Mouse (Mus musculus) kidney, postnatal 14 days (tissue): Measurements from ENCODE around the gene Eif3a.

Source experiments
- DNase-seq: peaks from one replicate; pipeline ENCODE4 v3.0.0; 2022; ENCODE audit warnings: mixed read lengths

Gene Eif3a

DNA sequence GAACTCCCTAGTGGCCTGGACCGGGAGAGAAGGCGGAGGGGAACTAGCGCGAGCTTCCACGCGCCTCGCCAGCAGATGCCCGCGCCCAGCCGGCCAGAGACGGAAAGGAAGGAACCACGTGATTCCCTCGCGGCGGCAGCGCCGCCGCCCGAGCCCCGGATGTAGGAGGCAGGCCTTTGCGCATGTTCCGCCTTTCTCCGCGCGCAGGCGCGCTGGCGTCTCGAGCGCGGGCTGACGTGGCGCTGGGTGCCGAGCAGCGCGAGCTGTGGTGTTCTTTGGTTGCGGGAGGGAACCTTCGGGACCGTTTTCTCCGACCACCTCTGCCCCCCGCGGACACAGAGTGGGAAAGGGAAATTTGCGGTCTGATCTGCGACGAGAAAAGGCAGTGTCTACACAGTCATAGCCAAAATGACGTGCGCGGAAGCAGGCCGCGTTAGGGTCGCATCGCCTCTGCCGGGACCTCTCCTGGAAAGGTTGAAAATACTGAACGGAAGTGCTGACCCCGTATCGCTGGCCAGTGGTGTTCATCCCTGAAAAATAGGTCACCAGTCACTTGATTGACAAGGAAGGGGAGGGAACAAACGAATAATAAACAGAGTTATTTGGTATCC is at the start of gene Eif3a:
TSS of gene Eif3a (minus strand) at position 108 of the 611 bp plus-strand sequence.
- DNase-seq = peak; percentile 96

DNA sequence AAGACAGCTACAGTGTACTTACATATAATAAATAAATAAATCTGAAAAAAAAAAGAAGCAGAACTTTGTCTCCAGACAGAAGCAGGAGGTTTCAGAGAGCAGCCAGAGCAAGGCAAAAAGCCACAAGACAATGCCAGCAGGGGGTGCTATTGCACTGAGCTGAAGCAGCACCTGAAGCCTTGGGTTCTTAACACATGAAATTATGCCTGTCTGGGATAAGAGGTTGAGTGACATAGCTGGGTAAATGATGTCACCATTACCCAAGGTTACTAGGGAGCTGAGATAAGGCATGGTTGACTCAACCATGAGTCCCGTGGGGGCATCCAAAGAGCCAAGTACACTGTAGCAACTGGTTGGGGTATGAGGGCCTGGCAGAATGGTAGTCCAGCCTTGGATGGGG is 47.3 kb upstream of the Eif3a start:
- peak; percentile 69 for DNase-seq

DNA sequence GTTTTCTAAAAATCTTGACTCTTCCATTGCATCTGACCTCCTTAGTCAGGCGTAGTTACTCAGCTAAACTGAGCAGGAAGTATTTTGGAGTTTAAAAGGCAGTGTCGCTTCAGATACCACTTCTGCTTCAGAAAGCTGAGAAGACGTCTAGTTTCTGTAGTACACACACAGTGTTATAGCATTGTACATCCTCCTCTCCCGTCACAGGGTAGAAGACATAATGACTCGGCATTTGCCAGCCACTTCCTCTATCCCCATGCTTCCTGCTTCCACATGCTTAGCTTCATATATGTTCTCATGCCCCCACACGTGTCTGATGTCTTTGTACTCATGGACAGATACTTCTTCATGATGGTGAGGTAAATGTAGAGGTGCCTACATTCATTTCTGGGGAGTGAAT is 28.2 kb upstream of the Eif3a start:
- DNase-seq = no peak

DNA sequence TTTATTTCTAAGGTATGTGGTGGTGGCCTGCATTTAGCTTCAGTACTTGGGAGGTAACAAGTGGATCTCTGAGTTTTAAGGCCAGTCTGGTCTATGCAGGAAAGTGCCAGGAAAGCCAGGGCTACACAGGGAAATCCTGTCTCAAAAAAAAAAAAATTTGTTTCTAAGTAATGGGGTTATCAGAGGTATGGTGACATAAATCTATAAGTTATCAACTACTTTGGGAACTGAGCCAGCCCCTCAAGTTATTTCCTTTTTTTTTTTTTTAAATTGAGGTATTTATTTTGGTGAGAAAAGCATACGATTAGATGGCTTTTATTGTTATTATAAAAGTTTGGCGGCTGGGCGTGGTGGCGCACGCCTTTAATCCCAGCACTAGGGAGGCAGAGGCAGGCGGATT is 22.7 kb upstream of the Eif3a start:
- no peak for DNase-seq

DNA sequence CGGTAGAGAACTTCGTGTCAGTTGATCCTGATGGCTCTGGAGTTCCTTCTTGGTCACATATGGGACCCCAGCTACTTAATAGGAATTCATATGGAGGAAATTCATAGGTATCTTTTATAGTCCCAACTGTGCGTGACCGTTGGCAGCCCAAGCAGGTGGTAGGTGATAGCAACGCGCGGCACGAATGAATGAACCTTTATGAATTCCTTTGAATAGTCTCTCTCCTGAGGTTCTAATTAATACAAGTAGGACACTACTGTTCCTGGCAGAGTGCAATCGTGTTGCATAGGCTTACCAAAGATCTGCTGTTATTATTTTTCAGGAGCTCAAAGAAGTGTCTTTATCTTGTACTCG is 21.6 kb upstream of the Eif3a start:
- DNase-seq = no peak

DNA sequence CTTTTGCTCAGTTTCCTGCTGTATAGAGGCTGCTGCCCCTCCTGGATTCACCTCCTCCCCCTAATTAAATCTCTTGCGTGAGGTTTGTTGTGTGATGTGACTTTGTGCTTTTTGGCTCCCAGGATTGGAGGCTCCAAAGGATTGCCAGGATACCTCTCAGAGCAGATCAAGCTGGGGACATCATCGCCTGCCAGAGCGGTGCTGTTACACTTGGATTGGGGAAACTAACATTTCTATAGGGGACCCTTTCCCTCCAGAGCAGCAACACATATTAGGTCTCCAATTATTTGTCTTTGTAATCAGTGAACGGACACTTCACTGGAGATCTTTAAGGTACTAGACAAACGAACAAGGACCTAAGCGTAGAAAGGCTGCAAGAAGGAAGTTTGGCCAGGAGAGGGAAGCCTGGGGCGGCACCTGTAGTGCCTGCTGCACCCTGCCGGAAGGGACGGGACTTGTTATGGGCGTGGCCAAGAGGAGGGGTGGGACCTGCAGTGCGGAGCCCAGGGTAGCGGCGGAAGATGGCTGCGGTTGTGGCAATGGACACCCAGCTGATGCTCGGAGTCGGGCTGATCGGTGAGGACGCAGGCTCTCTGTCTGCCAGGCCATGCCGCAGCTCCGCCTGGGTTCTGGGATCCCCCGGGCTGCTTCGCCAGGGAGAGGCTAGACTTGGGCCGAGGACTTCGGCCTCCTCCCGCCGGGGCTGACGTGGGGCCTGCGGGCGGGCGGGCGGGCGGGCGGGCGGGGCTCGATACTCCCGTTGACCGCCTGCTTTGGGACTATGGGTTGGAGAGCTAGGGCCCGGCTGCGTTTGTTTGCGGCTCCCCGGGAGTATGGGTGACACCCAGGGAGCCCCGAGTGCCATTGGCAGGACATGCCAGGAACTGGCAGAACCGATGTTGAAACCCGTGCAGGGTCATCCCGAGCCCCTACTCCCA is 20.9 kb upstream of the Eif3a start, which contains the start of gene Fam45a:
TSS of gene Fam45a (plus strand) at position 488 of the 938 bp plus-strand sequence.
- peak; percentile 94 for DNase-seq

DNA sequence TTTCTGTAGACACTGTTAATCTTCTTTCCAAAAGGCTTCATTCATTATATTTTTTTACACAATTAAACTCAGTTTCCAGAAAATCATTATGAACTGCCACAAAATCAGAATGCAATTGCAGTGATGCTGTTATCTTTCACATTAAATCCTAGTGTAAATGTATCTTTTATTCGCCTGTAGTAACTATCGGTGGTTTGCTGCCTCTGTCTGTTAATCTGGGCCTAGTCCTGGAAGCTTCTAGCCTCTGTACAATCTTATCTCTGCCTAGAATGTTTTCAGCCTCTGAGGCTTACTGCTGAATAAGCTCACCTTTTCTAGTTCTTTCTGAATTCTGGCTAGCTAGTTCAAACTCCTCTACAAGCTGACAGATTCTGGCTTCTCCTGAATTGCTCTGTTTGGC is 19.5 kb upstream of the Eif3a start:
- DNase-seq = no peak

DNA sequence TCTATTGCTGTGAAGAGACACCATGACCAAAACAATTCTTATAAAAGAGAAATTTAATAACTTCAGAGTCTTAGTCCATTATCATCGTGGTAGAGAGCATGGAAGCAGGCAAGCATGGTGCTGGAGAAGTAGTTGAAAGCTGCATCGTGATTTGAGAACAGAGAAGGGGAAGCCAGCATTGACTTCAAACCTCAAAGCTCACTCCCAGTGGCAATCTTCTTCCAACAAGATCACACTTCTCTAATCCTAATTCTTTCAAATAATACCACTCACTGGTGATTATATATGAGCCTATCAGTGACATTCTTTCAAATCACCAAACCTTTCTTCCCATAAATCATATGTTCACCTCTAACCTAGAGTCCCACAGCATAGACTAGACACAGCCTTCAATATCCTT is 14.4 kb upstream of the Eif3a start:
- DNase-seq = no peak

DNA sequence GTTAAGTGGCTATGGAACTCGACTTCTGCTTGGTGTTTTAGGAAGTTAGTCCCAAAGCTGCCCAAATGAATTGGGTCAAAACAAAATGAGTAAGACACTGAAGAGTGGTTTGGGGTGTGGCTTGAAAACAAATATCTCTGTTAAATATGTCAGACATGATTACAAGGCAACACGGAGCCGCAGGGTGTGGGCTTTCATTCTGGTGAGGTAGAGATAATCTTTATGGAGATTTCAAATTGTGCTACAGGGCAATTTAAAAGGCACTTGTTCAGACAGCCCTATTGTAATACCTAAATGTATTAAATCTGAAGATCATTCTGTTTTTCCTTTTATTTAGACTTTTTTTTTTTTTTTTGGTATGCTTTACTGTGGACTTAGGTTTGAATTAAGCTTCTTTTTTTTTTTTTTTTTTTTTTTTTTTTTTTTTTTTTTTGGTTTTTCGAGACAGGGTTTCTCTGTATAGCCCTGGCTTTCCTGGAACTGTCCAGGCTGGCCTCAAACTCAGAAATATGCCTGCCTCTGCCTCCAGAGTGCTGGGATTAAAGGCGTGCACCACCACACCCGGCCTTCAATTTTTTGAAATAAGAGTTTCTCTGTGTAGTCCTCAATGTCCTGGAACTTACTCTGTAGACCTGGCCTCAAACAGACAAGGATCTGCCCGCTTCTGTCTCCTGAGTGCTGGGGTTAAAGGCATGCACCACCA is 9.6 kb upstream of the Eif3a start:
- no peak for DNase-seq

DNA sequence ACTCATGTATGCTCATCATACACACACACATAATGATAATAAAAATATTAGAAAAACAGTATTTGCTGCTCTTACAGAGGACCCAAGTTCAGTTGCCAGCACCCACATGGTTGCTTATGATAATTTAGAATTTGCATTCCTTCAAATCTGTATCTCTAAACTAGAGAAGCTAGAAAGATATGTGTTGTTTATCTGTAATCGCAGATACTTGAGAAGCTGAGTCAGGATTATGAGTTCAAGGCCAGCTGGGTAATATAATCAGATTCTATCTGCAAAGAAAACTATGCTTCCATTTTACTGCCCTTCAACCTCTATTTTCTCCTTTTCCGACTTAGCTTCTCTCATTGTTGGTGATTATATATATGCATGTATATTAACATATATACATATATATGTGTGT is 7.0 kb upstream of the Eif3a start:
- DNase-seq = no peak

DNA sequence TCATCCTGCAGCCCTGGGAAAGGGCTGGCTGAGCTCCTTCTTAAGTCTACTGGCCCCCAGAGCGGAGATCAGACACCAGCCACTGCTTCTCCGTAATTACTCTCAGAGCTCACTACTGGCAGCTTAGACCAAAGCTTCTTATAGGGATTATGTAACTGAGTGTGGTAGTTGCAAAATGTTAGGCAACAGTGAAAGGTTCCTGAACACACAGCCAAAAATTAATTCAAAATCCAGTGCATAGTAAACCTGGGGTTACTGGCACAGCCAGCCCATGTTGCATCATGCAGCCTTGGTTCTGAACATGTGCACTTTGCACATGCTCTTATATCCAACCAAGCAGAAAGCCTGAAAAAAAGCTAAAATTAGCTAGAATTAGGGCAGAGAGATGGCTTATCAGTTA is 4.8 kb upstream of the Eif3a start:
- DNase-seq = no peak

DNA sequence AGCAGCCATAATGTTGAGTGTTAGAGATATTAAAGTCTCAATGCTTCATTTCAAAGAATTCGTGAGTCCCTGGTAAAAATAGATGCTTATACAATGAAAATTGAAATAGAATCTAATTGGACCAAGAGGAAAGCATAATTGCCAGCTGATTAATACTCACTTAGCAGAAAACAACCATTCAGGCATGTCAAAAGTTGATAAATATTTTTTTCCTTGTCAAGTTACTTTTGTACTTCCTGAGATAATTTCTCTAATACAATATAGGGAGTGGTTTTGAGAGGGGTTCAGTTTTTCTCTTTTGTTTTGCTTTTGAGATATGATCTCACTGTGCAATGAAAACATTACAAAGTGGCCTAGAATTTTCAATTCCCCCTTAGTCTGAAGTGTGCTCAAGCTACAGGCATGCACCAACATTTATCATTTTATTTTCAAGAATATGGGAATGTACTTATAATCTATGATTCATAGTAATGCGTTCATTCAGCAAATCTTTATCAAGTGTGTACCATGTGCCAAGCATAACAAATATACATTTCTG is 2.8 kb upstream of the Eif3a start:
- DNase-seq = no peak

DNA sequence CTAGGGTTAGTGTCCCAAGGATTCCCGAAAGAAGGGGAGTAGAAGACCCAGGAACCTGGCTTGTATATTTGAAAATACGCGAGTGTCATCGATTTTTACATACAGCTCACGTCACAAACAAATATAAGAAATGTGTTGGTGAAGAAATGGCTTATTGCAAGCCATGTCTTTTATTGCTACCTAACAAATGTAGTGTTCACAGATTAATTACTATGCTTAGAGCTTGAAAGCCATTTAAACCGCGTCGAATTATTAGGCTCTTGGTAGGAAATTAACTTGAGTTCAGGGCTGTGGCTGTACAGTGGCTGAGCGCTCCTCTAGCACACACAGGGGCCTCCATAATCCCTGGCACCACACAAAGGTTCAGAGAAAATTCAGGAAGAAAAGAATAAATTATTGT is 706 bp upstream of the Eif3a start:
- DNase-seq = no peak

DNA sequence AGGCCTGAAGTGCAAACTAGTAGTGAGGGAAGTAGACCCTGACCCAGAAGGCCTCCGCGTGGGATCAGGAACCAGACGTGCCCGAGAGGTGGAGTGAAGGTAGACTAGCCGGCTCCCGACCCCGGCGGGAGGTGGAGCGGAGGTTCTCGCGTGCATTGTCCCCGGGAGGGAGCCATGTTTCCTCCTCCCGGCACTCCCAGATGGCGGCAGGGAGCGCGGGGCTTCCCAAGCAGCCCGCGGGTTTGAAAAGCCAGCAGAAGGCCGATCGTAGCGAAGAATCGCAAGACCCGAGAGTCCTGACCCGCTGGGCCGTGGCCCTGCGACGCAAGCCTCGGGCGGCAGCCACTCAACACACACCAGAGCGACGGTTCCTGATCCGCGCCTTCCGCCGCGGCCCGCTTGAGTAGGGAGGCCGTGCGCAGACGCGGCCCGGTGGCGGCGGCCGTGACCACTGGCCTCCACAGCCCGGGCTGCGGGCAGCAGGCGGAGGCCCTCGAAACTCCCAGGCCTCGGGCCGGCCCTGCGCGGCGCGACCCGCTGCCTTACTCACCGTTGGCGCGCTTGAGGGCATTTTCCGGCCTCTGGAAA is 445 bp downstream of the Eif3a start:
- DNase-seq = peak; percentile 71

DNA sequence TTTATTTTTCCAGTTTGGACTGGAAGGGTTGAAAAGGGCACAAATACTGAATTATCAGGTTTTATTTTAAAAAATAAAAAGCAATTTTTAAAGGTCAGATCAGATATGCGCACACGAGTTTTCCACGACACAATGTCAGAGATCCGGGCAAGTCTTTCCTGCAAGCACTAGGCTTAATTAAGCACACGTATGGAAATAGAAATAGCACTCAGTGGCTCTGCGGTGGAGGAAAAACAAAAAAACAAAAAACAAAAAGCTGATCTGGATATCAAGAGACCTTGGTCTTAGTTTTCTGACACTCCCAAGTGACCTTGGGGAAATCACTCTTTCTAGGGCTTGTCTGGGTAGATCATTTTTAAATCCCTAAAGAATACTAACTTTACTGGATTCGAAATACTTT is 1.0 kb downstream of the Eif3a start:
- no peak for DNase-seq

DNA sequence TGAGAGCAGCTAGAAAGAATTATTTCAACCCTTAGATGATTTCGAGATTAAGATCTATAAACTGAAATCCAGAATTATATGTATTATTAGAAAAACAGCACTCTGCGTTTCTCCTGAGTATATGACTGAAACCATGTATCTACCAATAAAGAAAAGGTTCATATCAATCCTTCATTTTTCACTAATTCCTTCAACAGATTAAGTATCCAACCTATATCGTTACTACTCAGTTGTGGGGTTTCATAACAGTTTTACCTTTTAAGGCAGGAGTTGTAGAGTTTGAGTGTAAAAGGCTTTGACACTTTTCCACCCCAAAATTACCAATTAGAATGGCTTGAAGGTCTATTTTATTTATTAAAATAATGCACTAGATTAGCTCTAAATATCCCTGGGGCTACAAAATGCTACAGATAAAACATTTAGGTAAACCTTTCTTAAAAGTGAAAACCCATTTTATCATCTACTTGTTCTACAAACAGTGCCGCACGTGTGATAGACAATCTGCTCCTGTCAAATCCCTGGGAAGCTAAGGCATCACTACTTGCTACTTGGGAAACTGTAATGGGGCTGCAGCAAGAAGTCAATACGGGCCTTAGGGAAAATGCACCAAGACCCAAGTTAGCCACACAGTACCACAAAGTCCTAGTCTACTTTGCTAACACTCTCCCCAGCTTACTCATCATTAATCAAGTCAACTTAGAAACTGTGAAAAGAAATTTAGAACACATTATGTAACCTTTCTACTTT is 2.1 kb downstream of the Eif3a start:
- DNase-seq = no peak

DNA sequence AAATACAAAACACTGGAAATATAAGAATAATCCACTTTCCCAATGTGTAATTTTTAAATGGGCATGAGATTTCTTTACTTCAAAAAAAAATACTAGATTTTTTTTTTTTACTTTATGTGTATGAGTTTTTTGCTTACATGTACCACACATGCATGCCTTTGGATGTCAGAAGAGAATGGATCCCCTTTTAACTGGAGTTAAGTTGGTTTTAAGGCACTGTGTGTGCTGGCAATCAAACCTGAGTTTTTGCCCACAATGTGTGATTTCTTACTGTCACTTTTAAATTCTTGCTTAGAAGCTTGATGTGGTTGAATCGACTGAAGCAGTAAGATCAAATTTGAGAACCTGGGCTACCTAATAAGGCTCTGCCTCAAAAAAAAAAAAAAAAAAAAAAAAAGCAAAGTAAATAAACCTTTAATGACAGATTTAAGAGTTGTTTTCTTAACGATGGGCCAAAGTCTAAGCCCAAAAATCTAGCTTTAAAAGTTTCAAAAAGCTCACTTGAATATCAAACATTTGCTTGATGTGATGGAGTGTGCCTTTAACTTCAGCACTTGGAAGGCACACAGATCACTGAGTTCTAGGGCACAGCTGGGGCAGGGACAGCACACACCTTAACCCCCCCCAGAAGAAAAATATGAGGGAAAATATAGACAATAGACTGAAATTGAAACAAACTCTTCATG is 2.9 kb downstream of the Eif3a start:
- DNase-seq = no peak

DNA sequence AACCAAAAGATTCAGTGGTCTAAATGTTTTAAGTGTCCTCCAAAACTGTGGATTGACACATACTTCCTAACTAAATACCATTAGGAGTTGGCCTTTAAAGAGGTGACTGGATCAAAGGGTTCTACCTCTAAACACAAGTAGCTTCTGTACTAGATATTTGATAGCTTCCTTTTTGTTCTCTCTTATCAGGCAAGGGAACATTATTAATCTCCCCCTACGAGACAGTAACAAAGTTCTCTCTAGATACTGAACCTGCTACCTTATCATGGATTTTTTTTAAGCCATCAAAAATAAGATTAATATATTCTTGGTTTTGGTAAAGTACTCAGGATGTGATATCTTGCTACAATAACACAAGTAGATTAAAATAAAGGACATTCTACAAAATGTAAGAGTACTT is 5.7 kb downstream of the Eif3a start:
- no peak for DNase-seq

DNA sequence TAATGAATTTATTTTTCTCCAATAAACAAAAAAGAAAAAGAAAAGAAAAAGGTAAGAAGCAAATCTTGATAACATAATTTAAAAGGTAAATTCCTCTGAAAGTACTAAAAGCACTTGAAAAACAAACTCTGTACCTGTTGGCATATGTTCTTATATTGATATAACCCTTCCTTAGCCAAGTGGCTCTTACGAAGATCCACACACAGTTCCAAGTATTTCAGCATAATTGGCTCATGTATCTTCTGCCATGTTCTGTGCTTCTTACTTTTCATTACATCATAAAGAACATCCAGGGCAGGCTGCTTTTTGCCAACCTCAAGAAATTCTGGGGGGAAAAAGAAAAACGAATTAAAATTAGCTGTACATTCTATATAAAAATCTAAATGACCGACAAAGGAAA is 8.4 kb downstream of the Eif3a start:
- DNase-seq = no peak

DNA sequence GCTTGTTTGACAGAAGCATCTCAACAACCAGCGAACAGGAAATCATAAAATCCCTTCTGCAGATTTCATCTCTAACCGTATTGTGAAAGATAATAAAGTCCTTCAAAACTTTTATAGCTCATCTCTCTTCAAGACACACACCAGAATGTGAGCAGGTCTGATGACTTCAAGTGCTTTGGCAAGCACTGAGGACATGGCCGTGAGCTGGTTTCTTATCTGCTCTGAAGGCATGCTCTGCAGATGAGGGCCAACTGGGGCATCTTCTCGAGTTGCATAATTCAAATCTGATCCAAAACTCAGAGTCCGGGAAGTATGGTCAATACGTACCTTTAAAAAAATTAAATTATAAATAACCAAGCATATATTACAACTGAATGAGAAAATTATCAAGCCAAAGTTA is 17.1 kb downstream of the Eif3a start:
- no peak for DNase-seq

DNA sequence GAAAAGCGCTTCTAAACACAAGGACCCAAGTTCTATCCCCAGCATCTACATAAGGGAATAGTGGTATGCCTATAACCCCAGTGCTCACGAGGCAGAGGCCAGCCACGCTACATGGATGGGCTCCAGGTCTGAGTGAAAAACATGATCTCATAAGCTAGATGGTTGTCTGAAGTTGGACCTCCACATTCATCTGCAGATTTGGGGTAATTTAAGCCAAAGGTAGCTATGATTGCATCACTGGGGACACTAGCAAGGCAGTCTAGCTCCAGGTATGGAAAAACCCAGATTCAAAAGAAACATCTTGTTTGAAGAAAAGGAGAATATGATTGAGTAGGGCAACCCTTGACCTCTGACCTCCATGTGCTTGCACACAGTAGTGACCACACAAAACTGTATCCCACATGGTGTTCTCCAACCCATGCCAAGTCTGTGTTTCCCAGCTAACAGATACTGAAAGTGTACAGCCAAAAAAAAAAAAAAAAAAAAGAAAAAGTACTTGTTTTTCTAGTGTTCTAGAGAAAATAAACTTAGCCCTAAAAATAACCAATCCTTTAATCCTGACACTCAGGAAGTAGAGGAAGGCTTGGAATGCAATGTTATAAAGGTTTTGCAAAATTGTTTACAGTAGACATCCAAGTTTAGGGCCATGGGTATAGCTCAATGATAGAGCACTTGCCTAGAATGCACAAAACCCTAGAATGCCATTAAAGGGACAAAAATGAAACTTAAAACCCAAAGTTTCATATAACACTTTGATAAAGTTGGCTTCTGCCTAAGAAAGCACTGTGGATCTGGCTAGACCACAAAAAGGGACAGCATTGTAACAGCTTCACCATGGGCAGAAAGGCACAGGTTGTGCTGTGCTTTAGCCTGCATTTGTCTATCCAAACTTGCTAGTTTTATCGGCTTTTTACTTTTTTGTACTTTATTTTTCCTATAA is 31.3 kb downstream of the Eif3a start:
- no peak for DNase-seq
